Mouse (Mus musculus): Measurements from ENCODE around the gene Fan1.

GRCm38 (mm10) chr7:64402452-64402851 lies 28.6 kb upstream of the Fan1 start:
- TF ChIP-seq CTCF (IDR thresholded peaks at IDR 0.05; ENCODE audit: control insufficient read depth, insufficient read depth, insufficient replicate concordance, low read depth, low read length) (no peak), POLR2A (IDR thresholded peaks at IDR 0.05; ENCODE audit: control insufficient read depth, low read depth, low read length) (no peak)
